Mouse (Mus musculus) MEL (cell line): ENCODE results near the gene Dsn1. TPM values are rescaled to one million over a fixed set of nuclear protein-coding genes. Genes with fewer than 3 reads are reported as not detected.

ENCODE experiments used
- DNase-seq: peaks from one replicate; pipeline ENCODE4 v3.0.0; 2011; ENCODE audit warnings: low read depth, low spot score
- H3K27ac ChIP-seq: 2 replicates; pipeline ENCODE4 v1.5.1; 2012; ENCODE audit warnings: low read depth, mild to moderate bottlenecking, control low read depth, low read length, moderate library complexity; ENCODE audit not compliant: control insufficient read depth
- H3K27me3 ChIP-seq, 2 experiments: fragments of 150-350 bp in 1 of 2; sonication (generic) in 1 of 2; 2 replicates each; pipeline ENCODE4 v1.6.1; 2012; ENCODE audit warnings: low read length in 2 of 2, mild to moderate bottlenecking in 2 of 2, improper control_type of control experiment in 1 of 2, moderate library complexity in 1 of 2; ENCODE audit not compliant: insufficient read depth in 2 of 2, control insufficient read depth in 1 of 2
- H3K36me3 ChIP-seq, 2 experiments: 2 replicates each; pipeline ENCODE4 v1.6.1; 2012 to 2014; ENCODE audit warnings: low read length in 2 of 2, improper control_type of control experiment in 1 of 2, inconsistent platforms in 1 of 2, mild to moderate bottlenecking in 1 of 2; ENCODE audit not compliant: insufficient read depth in 2 of 2, control insufficient read depth in 1 of 2
- H3K4me1 ChIP-seq, 2 experiments: fragments of 150-350 bp in 1 of 2; sonication (generic) in 1 of 2; 2 replicates each; pipeline ENCODE4 v1.6.1; 2012; ENCODE audit warnings: low read length in 2 of 2, improper control_type of control experiment in 1 of 2, mild to moderate bottlenecking in 1 of 2; ENCODE audit not compliant: insufficient read depth in 2 of 2, control insufficient read depth in 1 of 2
- H3K4me3 ChIP-seq, 2 experiments: fragments of 150-350 bp in 1 of 2; sonication (generic) in 1 of 2; 2 replicates each; pipeline ENCODE4 v1.5.1; 2012; ENCODE audit warnings: low read depth in 2 of 2, low read length in 2 of 2, mild to moderate bottlenecking in 2 of 2, moderate library complexity in 2 of 2, control low read depth in 1 of 2, improper control_type of control experiment in 1 of 2; ENCODE audit not compliant: control insufficient read depth in 1 of 2, insufficient read depth in 1 of 2
- H3K79me2 ChIP-seq: 2 replicates; pipeline ENCODE4 v1.6.1; 2012; ENCODE audit warnings: mild to moderate bottlenecking, low read length, moderate library complexity; ENCODE audit not compliant: control insufficient read depth, poor library complexity, insufficient read depth
- H3K9ac ChIP-seq: 2 replicates; pipeline ENCODE4 v1.6.1; 2012; ENCODE audit warnings: low read depth, mild to moderate bottlenecking, control low read depth, low read length, moderate library complexity; ENCODE audit not compliant: control insufficient read depth, poor library complexity, severe bottlenecking
- H3K9me3 ChIP-seq: fragments of 150-350 bp; sonication (generic); replicated peaks from 2 replicates; pipeline ENCODE4 v1.6.1; 2012; ENCODE audit warnings: mild to moderate bottlenecking, low read length, improper control_type of control experiment, moderate library complexity; ENCODE audit not compliant: insufficient read depth
- CHD1 ChIP-seq: IDR thresholded peaks from 2 replicates; pipeline ENCODE4 v1.6.1; 2012; ENCODE audit warnings: low read depth, mild to moderate bottlenecking, inconsistent platforms, low read length, improper control_type of control experiment
- CHD2 ChIP-seq: IDR thresholded peaks from 2 replicates; pipeline ENCODE4 v1.6.1; 2011; ENCODE audit warnings: low read length, improper control_type of control experiment
- CTCF ChIP-seq, 3 experiments: IDR thresholded peaks in 2 of 3; conservative IDR thresholded peaks in 1 of 3; 2 replicates each; pipeline ENCODE4 v1.5.1; 2011 to 2012; ENCODE audit warnings: low read length in 3 of 3, low read depth in 2 of 3, mild to moderate bottlenecking in 2 of 3, improper control_type of control experiment in 1 of 3, inconsistent platforms in 1 of 3, mixed read lengths in 1 of 3, moderate library complexity in 1 of 3; ENCODE audit not compliant: control insufficient read depth in 1 of 3, insufficient read depth in 1 of 3, poor library complexity in 1 of 3, severe bottlenecking in 1 of 3
- E2F4 ChIP-seq: IDR thresholded peaks from 2 replicates; pipeline ENCODE4 v1.6.1; 2011; ENCODE audit warnings: low read depth, low read length, improper control_type of control experiment, borderline replicate concordance
- ELF1 ChIP-seq: IDR thresholded peaks from 2 replicates; pipeline ENCODE4 v1.6.1; 2014; ENCODE audit warnings: low read depth, mild to moderate bottlenecking, inconsistent platforms, low read length, improper control_type of control experiment, moderate library complexity
- EP300 ChIP-seq, 2 experiments: IDR thresholded peaks; 2 replicates each; pipeline ENCODE4 v1.6.1; 2011; ENCODE audit warnings: improper control_type of control experiment in 2 of 2, low read length in 2 of 2, low read depth in 1 of 2, mild to moderate bottlenecking in 1 of 2
- ETS1 ChIP-seq: IDR thresholded peaks from 2 replicates; pipeline ENCODE4 v1.6.1; 2012; ENCODE audit warnings: low read depth, mild to moderate bottlenecking, inconsistent platforms, low read length, improper control_type of control experiment, moderate library complexity
- GATA1 ChIP-seq: IDR thresholded peaks from 2 replicates; pipeline ENCODE4 v1.6.1; 2011; ENCODE audit warnings: low read depth, low read length, improper control_type of control experiment
- HCFC1 ChIP-seq: IDR thresholded peaks from 2 replicates; pipeline ENCODE4 v1.6.1; 2012; ENCODE audit warnings: low read depth, mild to moderate bottlenecking, inconsistent platforms, low read length, improper control_type of control experiment, moderate library complexity
- JUND ChIP-seq: IDR thresholded peaks from 2 replicates; pipeline ENCODE4 v1.6.1; 2011; ENCODE audit warnings: low read depth, mild to moderate bottlenecking, improper control_type of control experiment, low read length
- MAX ChIP-seq: IDR thresholded peaks from 2 replicates; pipeline ENCODE4 v1.6.1; 2011; ENCODE audit warnings: low read length, improper control_type of control experiment
- MAZ ChIP-seq: IDR thresholded peaks from 2 replicates; pipeline ENCODE4 v1.6.1; 2012; ENCODE audit warnings: low read depth, mild to moderate bottlenecking, inconsistent platforms, low read length, improper control_type of control experiment
- MEF2A ChIP-seq: IDR thresholded peaks from 2 replicates; pipeline ENCODE4 v1.6.1; 2014; ENCODE audit warnings: low read depth, mild to moderate bottlenecking, inconsistent platforms, low read length, improper control_type of control experiment; ENCODE audit not compliant: poor library complexity, insufficient replicate concordance, severe bottlenecking; ENCODE audit errors: extremely low read depth
- MXI1 ChIP-seq: IDR thresholded peaks from 2 replicates; pipeline ENCODE4 v1.6.1; 2011; ENCODE audit warnings: mild to moderate bottlenecking, low read depth, low read length, improper control_type of control experiment
- MYB ChIP-seq: IDR thresholded peaks from 2 replicates; pipeline ENCODE4 v1.6.1; 2011; ENCODE audit warnings: mild to moderate bottlenecking, low read depth, low read length, improper control_type of control experiment
- MYC ChIP-seq: IDR thresholded peaks from 2 replicates; pipeline ENCODE4 v1.6.1; 2011; ENCODE audit warnings: low read depth, mild to moderate bottlenecking, low read length, improper control_type of control experiment, moderate library complexity
- POLR2AphosphoS2 ChIP-seq: IDR thresholded peaks from 2 replicates; pipeline ENCODE4 v1.6.1; 2011; ENCODE audit warnings: low read length, improper control_type of control experiment
- POLR2AphosphoS5 ChIP-seq: IDR thresholded peaks from 2 replicates; pipeline ENCODE4 v1.6.1; 2012; ENCODE audit warnings: low read depth, borderline replicate concordance, mild to moderate bottlenecking, inconsistent platforms, low read length, moderate library complexity, mixed read lengths
- RAD21 ChIP-seq: IDR thresholded peaks from 2 replicates; pipeline ENCODE4 v1.6.1; 2011; ENCODE audit warnings: mild to moderate bottlenecking, low read depth, low read length, improper control_type of control experiment
- RCOR1 ChIP-seq: IDR thresholded peaks from 2 replicates; pipeline ENCODE4 v1.6.1; 2012; ENCODE audit warnings: low read depth, mild to moderate bottlenecking, inconsistent platforms, low read length, improper control_type of control experiment
- SMC3 ChIP-seq: IDR thresholded peaks from 2 replicates; pipeline ENCODE4 v1.6.1; 2011; ENCODE audit warnings: low read depth, low read length, improper control_type of control experiment
- TAL1 ChIP-seq: IDR thresholded peaks from 2 replicates; pipeline ENCODE4 v1.6.1; 2012; ENCODE audit warnings: mild to moderate bottlenecking, inconsistent platforms, low read length, moderate library complexity, mixed read lengths
- TBP ChIP-seq: IDR thresholded peaks from 2 replicates; pipeline ENCODE4 v1.8.0; 2011; ENCODE audit warnings: low read depth, low read length, improper control_type of control experiment
- UBTF ChIP-seq: IDR thresholded peaks from 2 replicates; pipeline ENCODE4 v1.6.1; 2012; ENCODE audit warnings: low read depth, mild to moderate bottlenecking, inconsistent platforms, low read length, improper control_type of control experiment, moderate library complexity, borderline replicate concordance; ENCODE audit not compliant: insufficient read depth
- USF1 ChIP-seq: IDR thresholded peaks from 2 replicates; pipeline ENCODE4 v1.6.1; 2014; ENCODE audit warnings: low read depth, mild to moderate bottlenecking, inconsistent platforms, low read length, improper control_type of control experiment, moderate library complexity
- USF2 ChIP-seq, 2 experiments: IDR thresholded peaks; 2 replicates each; pipeline ENCODE4 v1.6.1; 2011 to 2012; ENCODE audit warnings: improper control_type of control experiment in 2 of 2, low read length in 2 of 2, borderline replicate concordance in 1 of 2, inconsistent platforms in 1 of 2, low read depth in 1 of 2, mild to moderate bottlenecking in 1 of 2; ENCODE audit not compliant: insufficient read depth in 1 of 2
- ZMIZ1 ChIP-seq: IDR thresholded peaks from 2 replicates; pipeline ENCODE4 v1.6.1; 2012; ENCODE audit warnings: low read depth, mild to moderate bottlenecking, inconsistent platforms, low read length, improper control_type of control experiment, moderate library complexity
- ZNF384 ChIP-seq: IDR thresholded peaks from 2 replicates; pipeline ENCODE4 v1.6.1; 2012; ENCODE audit warnings: low read depth, mild to moderate bottlenecking, inconsistent platforms, low read length, improper control_type of control experiment
- polyA plus RNA-seq, 2 experiments: library from polyadenylated mRNA; stranded (reverse) in 1 of 2; unstranded in 1 of 2; fragments of >175 nt in 1 of 2; fragments of >200 nt in 1 of 2; gene quantifications; 2 replicates each; pipeline versions ENCODE4 v1.2.1 to v1.2.4; 2012; ENCODE audit warnings: low replicate concordance in 2 of 2, low read depth in 1 of 2; ENCODE audit not compliant: insufficient read length in 2 of 2, insufficient read depth in 1 of 2, missing spikeins in 1 of 2
- total RNA-seq: library from RNA; depleted of rRNA; stranded (reverse); fragments of 300-350 nt; gene quantifications from 2 replicates; pipeline ENCODE4 v1.2.3, GENCODE M21; 2012

Dsn1 gene
- total and polyA plus RNA-seq, 3 experiments, result 29.3 to 33.2 TPM; not detected in 1

- no peak overlapping the region for H3K9ac ChIP-seq
- TF ChIP-seq E2F4 (no peak), RCOR1 (no peak), MAX (no peak), MYB (no peak), MXI1 (no peak), CTCF (IDR thresholded peaks at IDR 0.05 in 2 of 3, conservative IDR thresholded peaks at IDR 0.05 in 1 of 3; ENCODE audit: control insufficient read depth in 1 of 3, insufficient read depth in 1 of 3, low read depth in 2 of 3, low read length in 3 of 3, poor library complexity in 1 of 3, severe bottlenecking in 1 of 3) (no peak), ZMIZ1 (no peak), ZNF384 (no peak), HCFC1 (no peak), MYC (no peak), USF2 (IDR thresholded peaks at IDR 0.05; ENCODE audit: borderline replicate concordance in 1 of 2, insufficient read depth in 1 of 2, low read depth in 1 of 2, low read length in 2 of 2) (no peak), CHD2 (no peak), POLR2AphosphoS2 (no peak), JUND (no peak), GATA1 (no peak), EP300 (IDR thresholded peaks at IDR 0.05; ENCODE audit: low read depth in 1 of 2, low read length in 2 of 2) (no peak), USF1 (no peak)
- H3K9me3 ChIP-seq, result no peaks in the 10 kb centered on the region
- H3K79me2 ChIP-seq, result peaks cover 13% of the 10 kb centered on the region
- H3K36me3 ChIP-seq, result peaks cover 0 to 18% of the 10 kb centered on the region in 2 experiments; a peak in 2 of 4 replicates
- peaks cover 3% of the 10 kb centered on the region in 2 experiments; a peak in 2 of 4 replicates for H3K4me1 ChIP-seq
- H3K27ac ChIP-seq, result no peak overlapping the region
- no peaks in the 10 kb centered on the region for H3K27me3 ChIP-seq
- no peak for DNase-seq
- H3K4me3 ChIP-seq, result no peak overlapping the region
These were observed 19.6 kb downstream of the Dsn1 start for GRCm38 (mm10) chr2:156987316-156987715.

DNA sequence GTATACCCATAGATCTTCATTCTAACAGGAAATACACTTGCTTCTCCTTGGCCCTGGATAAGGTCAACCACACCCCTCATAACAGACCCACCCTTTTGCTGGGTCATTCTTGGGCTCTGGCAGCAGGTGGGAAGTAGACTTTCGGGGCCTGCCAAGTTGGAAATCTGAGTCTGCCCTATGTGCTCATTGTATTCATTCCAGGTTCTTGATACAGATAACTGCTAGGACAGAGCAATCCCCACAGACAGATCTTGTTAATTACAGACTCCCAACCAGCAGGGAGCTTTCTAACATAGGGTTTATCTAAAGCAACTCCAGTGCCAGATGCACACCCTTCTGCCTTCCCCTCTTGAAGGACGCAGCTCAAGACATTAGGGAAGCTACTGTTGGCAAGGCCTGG lies 24.1 kb downstream of the Dsn1 start:
- H3K9me3 ChIP-seq, result no peaks in the 10 kb centered on the region
- TF ChIP-seq CHD2, result no peak
- no peak for TF ChIP-seq HCFC1
- TF ChIP-seq EP300 (IDR thresholded peaks at IDR 0.05; ENCODE audit: low read depth in 1 of 2, low read length in 2 of 2), result peak; percentile 41 to 57; a peak in 2 of 4 replicates
- no peak; the same call in none of the 2 replicates for TF ChIP-seq RCOR1
- peak; percentile 98 for TF ChIP-seq TBP
- no peak for TF ChIP-seq CHD1
- no peak for TF ChIP-seq SMC3
- peak; percentile 63 for TF ChIP-seq TAL1
- no peak for TF ChIP-seq MXI1
- TF ChIP-seq USF2 (IDR thresholded peaks at IDR 0.05; ENCODE audit: borderline replicate concordance in 1 of 2, insufficient read depth in 1 of 2, low read depth in 1 of 2, low read length in 2 of 2), result no peak
- TF ChIP-seq JUND, result no peak
- TF ChIP-seq MEF2A, result no peak
- peak; percentile 39; the same call in 1 of the 2 replicates for TF ChIP-seq GATA1
- no peak for TF ChIP-seq CTCF (IDR thresholded peaks at IDR 0.05 in 2 of 3, conservative IDR thresholded peaks at IDR 0.05 in 1 of 3; ENCODE audit: control insufficient read depth in 1 of 3, insufficient read depth in 1 of 3, low read depth in 2 of 3, low read length in 3 of 3, poor library complexity in 1 of 3, severe bottlenecking in 1 of 3)
- peak; percentile 33; the same call in 1 of the 2 replicates for TF ChIP-seq MAX
- TF ChIP-seq UBTF, result peak; percentile 98; the same call in 1 of the 2 replicates
- TF ChIP-seq MAZ, result no peak
- no peak; the same call in 1 of the 2 replicates for TF ChIP-seq RAD21
- TF ChIP-seq POLR2AphosphoS5, result no peak
- peak; percentile 61 for TF ChIP-seq ETS1
- TF ChIP-seq MYC, result no peak
- TF ChIP-seq ELF1, result no peak
- H3K4me1 ChIP-seq, result peaks cover 3 to 4% of the 10 kb centered on the region in 2 experiments; a peak in 2 of 4 replicates
- no peak overlapping the region for H3K4me3 ChIP-seq
- no peaks in the 10 kb centered on the region for H3K27me3 ChIP-seq
- peak overlapping the region; percentile 74 for H3K27ac ChIP-seq
- peaks cover 0 to 14% of the 10 kb centered on the region in 2 experiments; a peak in 2 of 4 replicates for H3K36me3 ChIP-seq
- DNase-seq, result peak; percentile 84
- H3K79me2 ChIP-seq, result peaks cover 4% of the 10 kb centered on the region; the same call in 1 of the 2 replicates
- H3K9ac ChIP-seq, result peak overlapping the region; percentile 28; the same call in 1 of the 2 replicates
